Mouse (Mus musculus): ENCODE measurements around the gene Zfp982.
"Not testable (repeated sequence)": the region's sequence is repeated elsewhere in the genome, so short reads cannot be mapped to it uniquely, and the experiment has no call there.

Zfp982 gene

DNA sequence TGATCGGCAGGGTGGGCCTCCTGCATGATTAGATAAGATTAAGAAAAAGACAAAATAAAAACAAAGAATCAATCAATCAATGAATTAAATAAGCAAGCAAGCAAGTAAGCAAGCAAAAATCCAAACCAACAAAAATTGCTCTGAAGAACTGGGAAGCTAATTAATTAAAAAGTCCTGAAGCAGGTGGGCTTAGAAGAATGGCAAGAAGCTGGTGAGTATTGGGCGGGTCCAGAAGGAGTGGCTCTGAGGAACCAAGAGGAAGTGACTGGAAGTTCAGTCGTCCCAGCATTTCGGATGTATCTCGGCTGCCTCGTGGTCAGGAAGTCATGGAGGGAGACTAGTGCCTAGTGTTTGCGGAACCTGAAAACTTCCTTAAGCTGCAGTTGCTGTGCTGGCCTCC lies at the start of gene Zfp982:
Gene Zfp982, plus strand, starts transcription at position 301 of the 400 bp plus-strand sequence.
- DNase-seq (ENCODE audit: low read depth, low spot score): not testable (repeated sequence)

DNA sequence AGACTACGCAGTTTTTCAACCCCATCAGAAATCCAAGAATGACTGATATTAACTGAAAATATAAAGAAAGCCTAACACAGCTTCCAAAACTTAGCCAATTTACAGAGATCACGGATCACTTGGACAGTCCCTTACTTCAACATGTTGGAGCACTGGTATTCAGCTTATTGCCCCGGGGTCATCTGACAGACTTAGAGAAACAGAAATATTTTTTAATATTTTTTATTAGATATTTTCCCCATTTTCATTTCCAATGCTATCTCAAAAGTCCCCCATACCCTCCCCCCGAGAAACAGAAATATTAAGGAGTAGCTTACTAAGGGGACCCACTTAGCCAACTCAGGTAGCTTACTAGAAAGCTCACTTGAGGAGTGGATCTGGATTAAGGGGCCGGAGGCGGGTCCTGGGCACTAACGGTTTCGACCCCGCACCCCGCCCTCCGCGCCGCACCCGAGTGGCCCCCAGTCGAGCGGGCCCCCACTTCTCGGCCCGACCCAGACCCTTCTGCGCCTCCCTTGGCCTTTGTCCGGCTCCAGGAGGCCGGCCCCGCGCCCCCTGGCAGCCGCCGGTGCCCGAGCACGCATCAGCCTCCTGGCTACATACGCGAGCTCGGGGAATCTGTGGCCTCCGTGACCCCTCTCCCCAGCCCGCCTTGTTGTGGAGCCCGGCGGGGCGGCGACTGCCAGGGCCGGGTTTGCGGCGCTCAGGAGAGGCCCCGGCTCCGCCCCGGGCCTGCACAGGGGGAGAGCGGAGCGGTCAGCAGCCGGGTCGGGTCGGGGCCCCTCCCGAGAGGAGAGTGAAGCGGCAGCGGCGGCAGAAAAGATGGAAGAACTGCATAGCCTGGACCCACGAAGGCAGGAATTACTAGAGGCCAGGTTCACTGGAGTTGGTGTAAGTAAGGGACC lies 49.3 kb upstream of the Zfp982 start:
- DNase-seq (ENCODE audit: low read depth, low spot score): not testable (repeated sequence)

DNA sequence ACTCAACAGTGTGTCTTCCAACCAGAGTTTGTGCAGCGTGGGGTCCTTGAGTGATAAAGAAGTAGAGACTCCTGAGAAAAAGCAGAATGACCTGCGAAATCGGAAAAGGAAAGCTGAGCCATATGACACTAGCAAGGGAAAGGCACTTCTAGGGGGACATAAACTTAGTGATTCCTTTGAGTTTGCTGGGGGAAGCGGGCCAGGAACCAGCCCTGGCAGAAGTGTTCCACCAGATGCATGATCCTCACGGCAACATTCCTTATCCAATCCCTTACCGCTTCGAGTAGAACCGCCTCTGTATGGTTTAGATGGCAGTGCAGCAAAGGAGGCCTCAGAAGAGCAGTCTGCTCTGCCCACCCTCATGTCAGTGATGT lies 48.7 kb upstream of the Zfp982 start:
- DNase-seq (ENCODE audit: low read depth, low spot score): not testable (repeated sequence)

DNA sequence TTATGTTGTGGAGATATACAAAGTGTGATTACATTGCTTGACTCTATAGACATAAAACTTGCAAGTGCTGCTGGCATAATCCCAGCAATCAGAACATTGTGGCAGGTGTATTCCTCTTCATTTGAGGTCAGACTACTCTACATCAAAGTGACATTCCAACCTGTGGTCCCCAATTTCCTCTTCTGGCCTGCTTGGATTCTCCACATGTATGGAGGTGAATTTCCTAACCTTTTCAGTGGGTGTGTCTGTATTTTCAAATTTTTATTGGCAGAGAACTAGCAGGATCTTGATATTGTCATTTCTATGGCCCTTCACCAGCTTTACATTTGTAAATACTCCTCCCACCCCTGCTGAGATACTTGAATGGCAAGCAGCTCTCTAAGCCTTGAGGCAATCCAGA lies 46.8 kb upstream of the Zfp982 start:
- not testable (repeated sequence) for DNase-seq (ENCODE audit: low read depth, low spot score)

DNA sequence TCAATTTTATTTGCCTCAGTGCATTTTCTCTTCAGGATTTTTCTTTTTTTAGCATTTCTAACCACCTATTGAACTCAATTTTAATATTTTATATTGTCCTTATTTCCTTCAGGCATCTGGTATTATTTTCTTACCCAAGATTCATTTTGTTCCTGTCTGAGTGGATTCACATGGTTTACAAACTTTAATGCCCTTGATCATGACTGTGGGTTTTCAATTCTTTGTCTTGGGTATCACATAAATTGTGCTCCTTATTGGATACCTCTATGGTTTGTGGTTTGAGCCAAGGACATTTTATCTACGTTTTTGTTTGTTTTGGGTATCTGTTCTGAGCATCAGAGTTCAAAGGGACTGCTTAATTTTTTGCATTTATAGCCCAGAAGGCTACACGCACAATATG lies 43.9 kb upstream of the Zfp982 start:
- no peak for DNase-seq (ENCODE audit: low read depth, low spot score)

DNA sequence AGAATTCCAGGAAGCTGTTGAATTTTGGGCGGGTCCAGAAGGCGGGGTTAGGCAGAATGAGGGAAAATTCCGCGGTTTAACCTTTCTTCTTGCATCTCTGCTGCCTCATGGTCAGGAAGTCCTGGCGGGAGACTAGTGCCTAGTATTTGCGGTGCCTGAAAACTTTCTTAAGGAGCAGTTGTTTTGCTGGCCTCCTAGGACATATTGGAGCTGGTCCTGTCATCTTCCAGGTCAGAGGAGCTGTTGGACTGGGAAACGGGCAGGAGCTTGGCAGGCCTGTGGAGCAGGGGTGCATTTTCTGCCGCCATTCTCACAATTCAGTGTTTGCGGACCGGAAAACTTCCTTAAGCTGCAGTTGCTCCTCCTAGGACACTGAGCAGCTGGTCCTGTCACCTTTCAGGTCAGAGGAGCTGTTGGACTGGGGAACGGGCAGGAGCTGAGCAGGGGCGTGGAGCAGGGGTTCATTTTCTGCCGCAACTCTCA lies 43.1 kb upstream of the Zfp982 start:
- DNase-seq (ENCODE audit: low read depth, low spot score): no peak

DNA sequence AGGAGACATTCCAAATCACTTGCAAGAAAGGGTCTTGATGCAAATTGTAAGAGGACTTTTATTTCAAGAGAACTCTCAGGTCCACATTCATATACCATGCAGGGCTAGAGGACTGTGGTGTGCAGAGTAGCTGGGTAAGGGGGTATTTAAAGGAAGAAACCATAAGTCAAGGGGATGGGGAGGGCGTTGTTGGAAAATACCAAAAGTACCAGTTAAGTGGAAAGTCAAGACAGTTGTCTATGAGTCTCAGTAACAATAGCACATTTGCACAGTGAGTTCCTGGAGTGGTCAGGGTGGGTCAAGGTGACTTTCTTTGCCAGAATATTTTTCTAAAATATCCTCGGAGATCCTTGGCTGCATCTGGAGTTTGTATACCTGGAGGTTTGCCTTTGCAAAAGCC lies 42.2 kb upstream of the Zfp982 start:
- not testable (repeated sequence) for DNase-seq (ENCODE audit: low read depth, low spot score)

DNA sequence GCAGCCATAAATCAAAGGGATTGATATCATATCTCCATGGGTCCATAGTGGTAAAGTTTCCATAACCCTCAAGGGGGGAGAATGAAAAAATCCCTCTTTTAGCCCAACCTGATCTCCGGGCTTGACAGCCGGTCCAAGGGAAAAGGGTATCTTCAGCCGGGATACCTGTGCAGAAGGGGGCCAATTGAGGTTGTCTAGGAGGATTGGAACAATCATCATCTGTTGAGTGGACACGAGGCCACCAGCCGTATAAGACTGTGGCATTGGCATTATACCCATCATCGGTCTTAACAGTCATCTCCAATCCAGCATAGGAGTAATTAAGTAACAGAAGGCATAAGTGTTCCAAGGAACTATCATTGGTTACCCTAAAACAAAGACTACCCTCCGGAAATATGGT lies 25.0 kb upstream of the Zfp982 start:
- not testable (repeated sequence) for DNase-seq (ENCODE audit: low read depth, low spot score)

DNA sequence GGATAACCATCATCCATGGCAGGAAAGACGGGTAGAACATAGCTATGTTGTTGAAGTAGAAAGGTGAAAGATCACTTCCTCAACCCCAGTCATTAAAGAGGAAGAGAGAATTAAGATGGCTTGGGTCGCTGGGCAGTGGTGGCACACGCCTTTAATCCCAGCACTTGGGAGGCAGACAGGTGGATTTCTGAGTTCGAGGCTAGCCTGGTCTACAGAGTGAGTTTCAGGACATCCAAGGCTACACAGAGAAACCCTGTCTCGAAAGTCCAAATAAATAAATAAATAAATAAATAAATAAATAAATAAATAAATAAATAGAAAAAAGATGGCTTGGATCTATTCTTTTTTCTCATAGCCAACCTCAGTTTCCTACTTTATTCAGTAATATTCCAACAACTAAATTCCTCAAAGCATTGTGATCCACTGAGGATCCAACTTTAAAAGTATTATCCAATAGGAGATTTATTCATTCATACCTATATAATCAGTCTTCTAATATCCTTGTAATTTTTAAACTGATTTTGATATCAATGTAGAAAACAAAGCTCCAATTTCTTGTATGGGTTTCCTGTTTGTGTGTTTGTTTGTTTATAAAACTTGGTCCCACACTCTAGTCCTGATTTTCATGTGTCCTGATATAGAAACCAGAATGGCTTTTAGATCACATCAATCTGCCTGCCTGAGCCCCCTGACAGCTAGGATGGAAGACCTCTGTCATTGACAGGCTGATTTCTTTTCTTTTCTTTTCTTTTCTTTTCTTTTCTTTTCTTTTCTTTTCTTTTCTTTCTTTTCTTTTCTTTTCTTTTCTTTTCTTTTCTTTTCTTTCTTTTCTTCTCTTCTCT lies 6.8 kb downstream of the Zfp982 start:
- not testable (repeated sequence) for DNase-seq (ENCODE audit: low read depth, low spot score)

DNA sequence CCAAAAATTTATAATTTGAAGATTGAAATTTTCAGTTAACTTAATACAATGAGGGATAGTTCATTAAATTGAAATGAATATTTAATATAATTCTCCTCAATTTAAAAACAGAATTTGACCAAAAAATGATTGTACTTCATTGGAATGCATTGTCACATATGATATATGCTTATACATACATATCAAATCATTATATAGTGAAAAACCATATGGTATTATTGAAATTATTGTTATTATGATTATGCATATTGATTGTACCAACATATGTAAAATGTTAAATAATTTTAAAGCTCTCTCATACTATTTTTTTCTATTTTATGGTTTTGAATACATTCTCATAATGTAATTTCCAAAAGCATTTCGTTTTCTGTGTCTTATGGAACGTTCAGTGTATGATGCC lies 17.0 kb downstream of the Zfp982 start:
- no peak for DNase-seq (ENCODE audit: low read depth, low spot score)

DNA sequence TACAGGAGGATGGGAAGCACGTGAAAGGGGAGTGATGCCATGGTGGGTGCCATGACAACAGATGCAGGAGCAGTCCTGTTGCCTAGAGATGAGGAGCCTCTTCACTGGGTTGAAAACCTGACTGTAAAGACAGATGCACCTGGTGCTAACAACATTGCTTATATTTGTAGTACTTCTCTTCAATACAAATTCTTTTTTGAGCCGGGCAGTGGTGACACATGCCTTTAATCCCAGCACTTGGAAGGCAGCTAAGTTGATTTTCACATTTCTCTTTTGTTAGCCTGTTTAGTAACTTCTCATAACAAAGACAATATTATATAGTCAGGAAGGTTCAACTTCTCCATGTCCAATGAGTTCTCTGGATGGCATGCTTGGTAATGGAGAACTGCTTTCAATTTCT lies 26.8 kb downstream of the Zfp982 start:
- no peak for DNase-seq (ENCODE audit: low read depth, low spot score)

DNA sequence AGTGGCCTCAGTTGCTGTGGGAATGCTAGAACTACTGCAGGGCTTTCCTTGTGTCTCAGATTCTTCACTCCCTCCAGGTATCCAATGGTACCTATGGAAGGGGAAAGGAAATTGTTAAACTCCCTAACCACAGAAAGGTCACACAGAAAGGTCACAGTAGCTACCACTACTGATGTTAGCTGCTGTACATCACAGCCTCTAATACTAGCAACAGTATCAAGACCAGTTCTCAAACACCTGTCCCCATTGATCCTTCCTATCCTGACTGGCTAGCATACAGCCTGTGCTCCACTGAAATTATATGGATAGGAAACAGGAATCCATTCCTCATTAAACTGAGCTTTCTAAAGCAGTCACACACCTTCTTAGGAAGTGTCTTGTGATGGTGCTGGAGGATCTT lies 27.9 kb downstream of the Zfp982 start:
- DNase-seq (ENCODE audit: low read depth, low spot score): no peak

DNA sequence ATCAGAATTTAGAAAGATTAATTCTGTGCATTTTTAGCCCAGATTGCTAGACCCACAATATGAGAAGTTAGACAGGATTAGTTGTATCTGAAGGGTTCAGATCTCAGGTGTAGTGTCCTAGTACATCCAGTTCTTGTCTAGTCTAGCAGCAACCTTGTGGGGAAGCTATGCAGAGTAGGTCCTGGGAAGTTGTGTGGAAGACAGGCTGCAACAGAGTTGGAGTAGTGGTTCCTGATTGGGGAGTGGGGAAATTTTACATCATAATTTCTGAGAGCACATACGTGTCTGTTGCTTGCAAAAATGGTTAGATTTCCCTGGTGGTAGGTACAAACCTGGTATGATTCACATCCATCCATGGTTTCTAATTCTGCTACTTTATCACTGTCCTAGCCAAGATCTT lies 32.9 kb downstream of the Zfp982 start:
- DNase-seq (ENCODE audit: low read depth, low spot score): no peak

DNA sequence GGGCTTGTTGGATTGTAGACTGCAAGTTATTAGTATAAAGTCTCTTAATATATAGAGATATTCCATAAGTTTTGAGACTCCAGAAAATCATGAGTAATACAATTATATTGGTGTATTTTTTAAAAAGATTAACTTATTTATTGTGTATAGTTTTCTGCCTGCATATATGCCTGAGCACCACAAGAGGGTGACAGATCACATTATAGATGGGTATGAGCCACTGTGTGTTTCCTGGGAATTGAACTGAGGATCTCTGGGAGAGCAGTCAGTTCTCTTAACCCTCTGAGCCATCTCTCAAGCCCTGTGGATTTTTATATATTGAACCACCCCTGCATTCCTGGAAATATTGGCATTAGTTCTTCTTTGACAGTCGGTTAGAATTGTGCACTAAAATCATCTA lies 38.1 kb downstream of the Zfp982 start:
- no peak for DNase-seq (ENCODE audit: low read depth, low spot score)

DNA sequence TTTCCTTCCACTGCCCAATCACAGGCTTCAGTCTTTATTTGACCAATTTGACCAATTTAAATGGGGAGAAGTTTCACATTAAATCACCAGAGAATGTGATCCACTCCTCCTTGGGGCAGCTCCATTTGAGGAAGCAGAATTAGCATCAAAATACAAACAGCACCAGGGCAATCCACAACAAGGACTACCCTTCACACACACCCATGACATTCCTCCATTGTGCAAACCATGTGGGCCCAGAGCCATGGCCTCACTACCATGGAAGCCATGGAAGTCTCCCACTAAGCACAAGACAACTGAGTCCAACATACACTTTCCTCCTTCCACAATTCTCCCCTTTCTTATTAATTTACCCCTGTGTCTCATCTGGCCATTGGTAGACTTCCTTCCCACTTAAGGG lies 43.7 kb downstream of the Zfp982 start:
- DNase-seq (ENCODE audit: low read depth, low spot score): not testable (repeated sequence)

DNA sequence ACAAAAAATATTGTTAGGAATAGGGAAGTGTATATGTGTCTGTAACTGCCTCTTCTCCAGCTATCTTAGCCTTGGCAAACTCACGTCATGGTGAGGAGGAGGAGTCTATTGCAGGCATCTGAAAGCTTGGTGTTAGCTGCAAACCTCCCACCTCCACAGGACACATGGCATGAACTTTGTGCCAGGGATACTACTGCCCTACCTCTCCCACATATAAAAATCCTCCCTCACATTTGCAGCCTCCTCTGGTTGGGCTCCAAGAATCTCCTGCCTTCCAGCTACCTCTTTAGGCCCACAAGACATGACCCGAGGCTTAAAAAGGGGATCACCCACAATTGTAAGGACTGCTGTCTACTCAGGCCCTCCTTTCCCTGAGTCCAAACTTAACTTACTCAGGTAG lies 45.5 kb downstream of the Zfp982 start:
- no peak for DNase-seq (ENCODE audit: low read depth, low spot score)

DNA sequence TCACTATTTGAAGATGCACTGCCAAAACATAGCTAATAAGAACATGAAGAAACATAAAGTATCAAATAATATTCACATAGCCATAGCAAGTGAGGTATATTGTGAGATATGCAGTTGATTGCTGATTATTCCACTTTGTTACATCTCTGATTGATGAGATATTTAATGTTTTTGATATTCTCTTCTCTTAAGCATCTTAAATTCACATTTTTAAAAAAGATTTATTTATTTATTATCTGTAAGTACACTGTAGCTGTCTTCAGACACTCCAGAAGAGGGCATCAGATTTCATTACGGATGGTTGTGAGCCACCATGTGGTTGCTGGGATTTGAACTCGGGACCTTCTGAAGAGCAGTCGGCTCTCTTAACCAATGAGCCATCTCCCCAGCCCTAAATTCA lies 47.7 kb downstream of the Zfp982 start, which contains the start of gene Gm16503:
Gene Gm16503, plus strand, starts transcription at position 301 of the 400 bp plus-strand sequence.
- not testable (repeated sequence) for DNase-seq (ENCODE audit: low read depth, low spot score)

DNA sequence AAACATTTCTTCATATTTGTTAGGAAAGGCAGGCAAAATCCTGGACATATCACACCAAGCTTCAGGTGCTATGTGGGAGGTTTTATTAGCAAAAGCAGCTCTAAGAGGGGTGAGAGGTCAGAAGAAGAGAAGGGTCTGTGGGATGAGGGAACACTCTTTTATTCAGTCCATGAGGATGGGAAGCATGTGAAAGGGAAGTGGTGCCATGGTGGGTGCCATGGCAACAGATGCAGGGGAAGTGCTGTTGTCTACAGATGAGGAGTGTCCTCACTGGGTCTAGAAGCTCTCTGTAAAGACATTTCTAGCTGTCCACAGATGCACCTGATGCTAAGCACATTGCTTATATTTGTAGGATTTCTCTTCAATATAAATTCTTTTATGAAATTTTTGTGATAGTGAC lies 48.9 kb downstream of the Zfp982 start:
- DNase-seq (ENCODE audit: low read depth, low spot score): no peak

DNA sequence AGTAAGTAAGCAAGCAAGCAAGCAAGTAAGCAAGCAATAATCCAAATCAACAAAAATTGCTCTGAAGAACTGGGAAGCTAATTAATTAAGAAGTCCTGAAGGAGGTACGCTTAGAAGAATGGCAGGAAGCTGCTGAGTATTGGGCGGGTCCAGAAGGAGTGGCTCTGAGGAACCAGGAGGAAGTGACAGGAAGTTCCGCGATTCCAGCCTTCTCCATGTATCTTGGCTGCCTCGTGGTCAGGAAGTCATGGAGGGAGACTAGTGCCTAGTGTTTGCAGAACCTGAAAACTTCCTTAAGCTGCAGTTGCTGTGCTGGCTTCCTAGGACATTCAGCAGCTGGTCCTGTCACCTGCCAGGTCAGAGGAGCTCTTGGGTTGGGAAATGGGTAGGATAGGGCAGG lies 60.9 kb downstream of the Zfp982 start, which contains the start of gene Zfp985:
Gene Zfp985, plus strand, starts transcription at position 207 of the 400 bp plus-strand sequence.
- not testable (repeated sequence) for DNase-seq (ENCODE audit: low read depth, low spot score)

DNA sequence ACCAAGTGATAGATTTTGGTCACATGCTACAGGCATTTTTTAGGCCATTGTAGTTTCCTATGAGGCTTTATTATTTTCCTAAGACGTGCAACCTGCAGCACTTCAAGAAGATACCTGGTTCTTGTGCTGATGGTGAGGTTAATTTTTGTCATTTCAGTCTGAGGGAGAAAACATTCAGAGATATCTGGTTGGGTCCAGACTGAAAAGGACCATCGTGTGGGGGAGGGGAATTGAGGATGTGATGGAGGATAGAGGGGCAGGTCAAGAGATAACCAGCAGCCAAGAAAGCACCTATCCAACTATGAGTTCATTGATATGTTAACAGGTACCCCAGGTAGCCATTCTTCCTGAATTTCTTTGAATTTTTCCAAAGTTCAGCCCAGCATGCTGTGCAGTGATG lies 62.1 kb downstream of the Zfp982 start:
- not testable (repeated sequence) for DNase-seq (ENCODE audit: low read depth, low spot score)

DNA sequence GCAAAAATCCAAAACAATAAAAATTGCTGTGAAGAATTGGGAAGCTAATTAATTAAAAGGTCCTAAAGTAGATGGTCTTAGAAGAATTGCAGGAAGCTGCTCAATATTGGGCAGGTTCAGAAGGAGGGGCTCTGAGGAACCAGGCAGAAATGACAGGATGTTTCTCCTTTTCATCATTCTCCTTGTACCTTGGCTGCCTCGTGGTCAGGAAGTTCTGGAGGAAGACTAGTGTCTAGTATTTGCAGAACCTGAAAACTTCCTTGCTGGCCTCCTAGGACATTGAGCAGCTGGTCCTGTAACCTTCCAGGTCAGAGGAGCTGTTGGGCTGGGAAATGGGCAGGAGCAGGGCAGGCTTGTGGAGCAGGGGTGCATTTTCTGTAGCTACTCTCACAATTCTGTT lies 64.7 kb downstream of the Zfp982 start:
- DNase-seq (ENCODE audit: low read depth, low spot score): not testable (repeated sequence)

DNA sequence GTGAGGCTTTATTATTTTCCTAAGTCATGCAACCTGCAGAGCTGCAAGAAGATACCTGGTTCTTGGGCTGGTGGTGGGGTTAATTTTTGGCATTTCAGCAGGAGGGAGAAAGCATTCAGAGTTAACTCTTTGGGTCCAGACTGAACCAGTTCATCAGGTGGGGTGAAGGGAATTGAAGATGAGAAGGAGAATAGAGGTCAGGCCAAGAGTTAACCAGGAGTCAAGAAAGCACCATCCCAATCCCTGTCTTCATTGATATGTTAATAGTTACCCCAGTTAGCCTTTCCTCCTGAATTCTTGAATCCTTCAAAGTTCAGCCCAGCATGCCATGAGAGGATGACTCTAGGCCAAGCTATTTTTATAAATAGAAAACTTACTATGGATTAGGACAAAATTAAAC lies 65.8 kb downstream of the Zfp982 start:
- DNase-seq (ENCODE audit: low read depth, low spot score): not testable (repeated sequence)
